Mouse (Mus musculus): Measurements from ENCODE around the gene Dnajc13.

Dnajc13 gene

DNA sequence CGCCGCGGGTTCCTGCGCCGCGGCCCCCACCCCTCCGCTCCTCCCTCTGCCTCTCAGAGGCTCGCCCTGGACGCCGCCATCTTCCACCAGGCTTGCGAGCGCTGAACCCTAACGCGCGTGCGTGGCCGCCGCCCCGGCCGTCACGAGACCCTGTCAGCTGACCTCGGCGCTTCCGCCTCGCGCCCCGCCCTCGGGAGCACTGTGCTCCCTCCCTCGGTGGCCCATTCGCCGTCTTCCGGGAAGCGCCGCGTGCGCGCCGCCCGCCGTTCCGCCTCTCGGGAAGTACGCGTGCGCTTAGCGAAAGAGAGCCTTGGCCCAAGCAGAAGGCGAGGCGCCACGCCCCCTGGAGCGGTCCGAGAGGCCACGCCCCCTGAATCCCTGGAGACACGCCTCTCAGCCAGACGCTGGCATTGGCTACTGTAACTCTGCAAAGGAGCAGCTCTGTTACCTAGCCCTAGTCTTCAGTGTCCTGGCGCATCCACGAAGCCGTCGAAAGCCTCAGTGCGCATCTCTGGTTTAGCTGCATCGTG lies at the start of gene Dnajc13:
Gene Dnajc13, minus strand, starts transcription at position 108 of the 530 bp plus-strand sequence.
- peak; percentile 99 for DNase-seq (ENCODE audit: low read depth)

DNA sequence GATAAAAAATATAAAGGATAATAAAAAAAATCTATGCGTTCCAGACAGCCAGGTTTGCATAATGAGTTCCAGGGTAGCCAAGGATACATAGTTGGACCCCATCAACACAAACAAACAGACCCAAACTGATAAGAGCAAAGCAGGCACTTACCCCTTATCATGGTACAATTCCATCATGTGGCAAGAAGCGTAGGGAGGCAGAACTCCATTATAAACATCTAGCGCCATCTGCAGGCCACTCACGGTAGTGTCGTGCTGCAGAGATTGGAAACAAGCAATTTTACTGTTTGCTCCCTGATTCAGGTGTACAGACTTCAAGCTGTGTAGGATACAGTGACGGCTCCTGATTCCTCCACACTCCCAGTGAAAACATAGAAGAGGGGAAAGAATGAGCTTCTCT lies 44.0 kb upstream of the Dnajc13 start:
- peak; percentile 72 for DNase-seq (ENCODE audit: low read depth)

DNA sequence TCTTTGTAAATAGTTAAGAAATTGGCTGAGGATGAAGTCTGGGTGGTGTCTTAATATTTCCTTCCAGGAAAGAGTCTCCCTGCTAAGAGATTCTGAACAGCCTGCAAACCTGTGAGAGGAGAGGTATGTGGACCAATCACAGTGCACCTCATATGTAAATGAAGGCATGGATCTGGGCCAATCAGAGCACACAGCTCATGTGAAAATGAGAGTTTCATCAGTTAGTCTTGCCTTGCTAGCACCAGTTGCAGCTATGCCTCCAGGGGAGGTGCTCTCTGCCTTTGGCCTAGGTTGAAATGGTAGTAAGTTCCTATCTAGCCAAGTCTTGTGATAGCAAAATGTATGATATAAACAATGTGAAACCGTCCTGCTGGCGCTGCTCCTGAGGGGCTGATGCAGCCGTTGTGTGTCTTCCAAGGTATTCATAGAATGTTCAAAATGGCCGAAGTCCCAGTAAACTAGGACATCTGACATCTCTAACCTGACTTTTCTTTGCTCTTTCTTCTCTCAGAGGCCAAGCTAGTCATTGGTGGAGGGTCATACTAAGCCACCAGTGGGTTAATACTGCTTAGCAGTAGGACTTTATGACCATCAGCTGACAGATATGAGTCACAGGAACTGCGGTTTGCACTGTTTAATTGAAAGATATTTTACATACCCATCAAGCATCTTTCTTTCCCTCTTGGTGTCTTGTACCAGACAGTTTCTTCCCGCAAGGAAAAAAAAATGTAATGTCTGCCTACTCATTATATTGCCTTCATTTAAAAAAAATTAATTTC lies 42.8 kb upstream of the Dnajc13 start:
- DNase-seq (ENCODE audit: low read depth): no peak

DNA sequence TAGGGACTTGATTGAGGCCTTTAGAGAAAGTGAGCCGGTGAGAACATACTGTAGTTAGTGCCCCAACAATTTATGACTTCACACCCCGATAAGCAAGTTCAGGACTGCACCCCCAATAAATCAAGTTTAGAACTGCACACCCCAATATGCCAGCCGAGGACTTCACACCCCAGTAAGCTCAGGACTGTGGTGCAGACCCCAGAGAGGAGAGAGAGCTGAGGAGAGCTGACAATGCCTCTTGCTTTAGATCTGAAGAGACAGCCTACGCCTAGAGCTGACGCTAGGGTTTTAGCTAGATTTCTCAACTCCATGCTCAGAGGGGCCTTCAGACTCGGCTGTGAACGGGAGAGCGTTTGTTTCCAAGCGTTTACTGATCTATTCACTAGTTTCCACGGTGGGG lies 42.1 kb upstream of the Dnajc13 start:
- no peak for DNase-seq (ENCODE audit: low read depth)

DNA sequence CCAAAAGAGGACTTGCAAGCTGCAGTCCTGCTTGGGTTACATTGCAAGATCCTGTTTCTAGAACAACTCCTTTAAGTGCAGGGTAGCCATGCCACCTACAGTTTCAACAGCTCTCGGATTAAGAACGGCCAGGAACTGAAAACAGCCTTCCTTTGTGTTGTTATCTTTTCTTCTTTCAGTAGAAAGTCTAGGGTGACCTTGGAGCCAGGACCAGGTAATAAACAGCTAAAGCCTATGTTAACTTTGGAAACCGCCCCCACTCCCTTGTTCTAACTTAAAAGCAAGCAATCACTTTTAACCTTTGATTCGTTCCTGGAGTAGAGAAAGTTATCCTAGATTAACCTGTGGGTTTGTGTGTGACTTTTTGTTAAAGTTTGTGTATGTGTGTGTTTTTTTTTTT lies 41.6 kb upstream of the Dnajc13 start:
- no peak for DNase-seq (ENCODE audit: low read depth)

DNA sequence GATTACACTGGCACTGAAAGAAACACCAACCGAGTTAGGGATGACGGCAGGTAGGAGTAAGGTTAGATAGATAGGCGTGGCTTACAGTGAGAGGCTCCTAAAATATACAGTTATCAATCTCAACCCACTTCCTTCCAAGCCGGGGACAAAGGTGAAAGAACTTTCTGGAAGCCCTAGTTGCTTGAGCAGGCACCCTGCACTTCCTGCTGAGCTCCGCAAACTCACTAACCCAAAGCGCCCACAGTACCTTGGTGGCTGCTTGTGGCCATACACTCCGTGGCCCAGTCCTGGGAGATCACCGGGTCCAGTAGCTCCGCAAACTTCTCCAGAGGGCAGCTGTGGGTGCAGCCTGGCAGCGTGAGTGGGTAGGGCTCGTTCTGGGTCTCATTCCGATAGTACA lies 37.8 kb upstream of the Dnajc13 start:
- DNase-seq (ENCODE audit: low read depth): no peak

DNA sequence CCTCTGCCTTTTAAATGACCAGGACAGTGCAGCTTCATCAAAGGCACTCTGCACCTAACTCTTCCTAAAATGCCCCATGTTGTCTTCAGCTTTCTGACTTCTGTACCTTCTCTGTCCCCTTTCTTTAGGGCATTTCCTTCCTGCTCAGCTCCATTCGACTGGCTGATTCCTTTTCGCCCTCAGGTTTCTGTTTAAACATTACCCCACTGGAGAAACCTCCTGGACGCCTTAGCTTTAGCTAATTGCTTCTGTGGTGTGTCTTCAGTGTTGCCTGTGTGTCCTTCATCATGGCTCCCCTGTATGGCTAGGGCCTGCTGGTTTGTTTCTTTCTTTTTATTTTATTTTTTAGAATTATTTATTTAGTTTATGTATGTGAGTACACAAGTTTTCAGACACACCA lies 34.3 kb upstream of the Dnajc13 start:
- no peak for DNase-seq (ENCODE audit: low read depth)

DNA sequence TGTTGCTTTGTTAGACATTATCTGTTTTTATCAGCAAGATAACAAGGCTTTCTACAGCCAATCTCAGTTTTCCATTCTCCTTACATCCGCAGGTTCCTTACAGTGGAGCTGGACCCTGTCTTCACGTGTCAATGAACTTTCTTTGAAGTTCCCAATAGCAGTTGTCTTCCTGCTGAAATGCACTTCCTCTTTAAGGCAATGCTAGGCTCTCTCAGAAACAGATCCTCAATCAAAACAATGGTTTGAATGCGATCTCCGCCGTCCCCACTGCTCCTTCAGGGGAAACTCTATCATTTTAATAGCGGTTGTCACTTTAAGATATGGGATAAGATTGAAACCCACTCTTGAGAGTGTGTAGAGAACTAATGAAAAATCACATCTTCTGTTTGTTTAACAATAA lies 22.2 kb upstream of the Dnajc13 start:
- DNase-seq (ENCODE audit: low read depth): no peak

DNA sequence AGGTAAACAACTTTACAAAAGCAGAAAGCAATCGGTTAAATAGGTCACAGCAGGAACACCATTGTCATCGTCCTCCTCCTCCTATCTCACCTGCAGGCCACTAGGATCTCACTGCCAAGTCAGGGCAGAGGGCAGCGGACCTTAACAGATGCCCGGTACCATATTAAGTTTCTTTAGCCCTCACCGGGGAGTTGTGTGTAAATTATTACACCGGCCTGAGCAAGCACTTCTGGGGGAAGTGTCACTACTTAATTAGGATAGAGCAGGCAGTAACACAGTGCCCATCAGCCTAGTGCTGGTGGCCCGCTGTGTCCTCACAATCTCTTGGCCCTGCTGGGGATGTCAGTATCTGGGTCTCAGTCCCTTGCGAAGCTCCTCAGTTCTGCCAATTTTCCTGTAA lies 19.8 kb upstream of the Dnajc13 start:
- no peak for DNase-seq (ENCODE audit: low read depth)

DNA sequence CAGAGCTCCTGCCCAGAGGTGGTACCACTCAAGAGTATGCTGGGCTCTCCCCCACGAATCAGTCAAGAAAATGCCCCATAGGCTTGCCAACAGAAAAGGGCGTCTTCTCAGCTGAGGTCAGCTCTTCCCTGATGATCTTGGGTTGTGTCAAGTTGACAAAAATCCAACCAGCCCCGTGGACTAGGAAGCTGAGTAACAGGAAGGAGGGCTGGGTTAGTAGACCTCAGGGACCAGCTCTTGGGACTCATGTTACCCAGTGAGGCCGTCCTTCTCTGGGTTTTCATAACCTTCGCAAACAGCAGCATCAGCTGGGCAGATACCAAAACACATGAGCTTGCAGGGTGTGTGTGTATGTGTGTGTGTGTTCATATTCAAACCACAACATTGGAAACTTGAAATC lies 19.0 kb upstream of the Dnajc13 start:
- no peak for DNase-seq (ENCODE audit: low read depth)

DNA sequence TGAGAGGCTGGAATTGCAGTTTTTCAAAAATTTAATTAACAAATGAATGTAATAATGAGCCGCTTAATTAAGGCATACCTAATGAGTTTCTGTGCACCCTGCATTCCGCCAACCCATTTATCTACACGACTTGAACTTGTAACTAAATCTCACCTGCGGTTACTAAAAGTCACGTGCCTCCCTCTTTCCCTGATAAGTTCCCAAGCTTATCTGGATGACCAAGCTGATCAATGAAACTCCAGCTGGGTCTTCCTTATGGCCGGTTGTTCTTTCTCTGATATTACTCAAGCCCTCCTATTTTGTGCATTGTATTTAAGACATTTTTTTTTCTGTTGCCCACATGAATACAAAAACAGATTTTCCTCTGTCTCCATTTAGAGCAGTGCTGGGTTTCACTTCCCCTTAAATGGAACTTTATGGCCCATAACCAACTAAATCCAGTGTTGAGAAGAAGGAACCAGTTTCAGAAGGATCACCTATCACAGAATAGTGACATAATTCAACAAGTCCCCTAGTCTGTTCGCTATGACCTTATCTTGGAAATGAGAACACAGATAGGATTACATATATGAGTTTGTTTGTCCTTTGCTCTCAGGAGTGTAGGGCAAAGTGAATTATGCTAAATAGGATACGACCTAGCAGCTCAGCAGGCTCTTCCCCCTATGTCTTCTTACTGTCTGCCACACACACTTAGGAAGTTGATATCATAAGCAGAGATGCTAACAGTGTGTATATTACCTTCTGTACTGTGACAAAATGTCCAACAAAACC lies 18.2 kb upstream of the Dnajc13 start:
- no peak for DNase-seq (ENCODE audit: low read depth)

DNA sequence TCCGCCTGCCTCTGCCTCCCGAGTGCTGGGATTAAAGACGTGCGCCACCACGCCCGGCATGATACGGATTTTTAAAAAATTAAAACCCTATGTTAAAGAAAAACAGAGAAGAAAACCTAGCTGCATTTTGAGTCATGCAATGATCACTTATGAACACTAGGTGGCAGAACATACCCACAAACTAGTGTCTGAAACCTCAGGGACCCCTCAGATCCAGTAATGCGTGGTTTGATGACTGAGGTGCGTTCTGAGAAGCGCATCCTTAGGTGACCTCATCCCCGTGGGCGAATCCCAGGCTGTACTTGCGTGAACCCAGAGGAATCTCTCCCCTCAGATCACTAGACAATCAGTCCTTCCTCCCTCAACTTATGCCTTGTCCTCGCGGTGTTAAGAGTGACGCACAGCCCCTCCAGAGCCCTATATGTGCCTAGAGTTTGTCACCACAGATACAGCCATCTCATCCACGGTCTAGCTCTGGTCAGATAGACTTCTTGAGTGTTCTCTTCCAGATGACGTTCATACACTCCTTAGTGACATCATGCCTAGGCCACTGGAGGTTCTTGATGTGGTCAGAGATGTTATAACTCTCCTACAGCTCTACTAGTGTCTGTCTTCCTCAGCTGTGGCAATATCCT lies 14.9 kb upstream of the Dnajc13 start:
- DNase-seq (ENCODE audit: low read depth): peak; percentile 69

DNA sequence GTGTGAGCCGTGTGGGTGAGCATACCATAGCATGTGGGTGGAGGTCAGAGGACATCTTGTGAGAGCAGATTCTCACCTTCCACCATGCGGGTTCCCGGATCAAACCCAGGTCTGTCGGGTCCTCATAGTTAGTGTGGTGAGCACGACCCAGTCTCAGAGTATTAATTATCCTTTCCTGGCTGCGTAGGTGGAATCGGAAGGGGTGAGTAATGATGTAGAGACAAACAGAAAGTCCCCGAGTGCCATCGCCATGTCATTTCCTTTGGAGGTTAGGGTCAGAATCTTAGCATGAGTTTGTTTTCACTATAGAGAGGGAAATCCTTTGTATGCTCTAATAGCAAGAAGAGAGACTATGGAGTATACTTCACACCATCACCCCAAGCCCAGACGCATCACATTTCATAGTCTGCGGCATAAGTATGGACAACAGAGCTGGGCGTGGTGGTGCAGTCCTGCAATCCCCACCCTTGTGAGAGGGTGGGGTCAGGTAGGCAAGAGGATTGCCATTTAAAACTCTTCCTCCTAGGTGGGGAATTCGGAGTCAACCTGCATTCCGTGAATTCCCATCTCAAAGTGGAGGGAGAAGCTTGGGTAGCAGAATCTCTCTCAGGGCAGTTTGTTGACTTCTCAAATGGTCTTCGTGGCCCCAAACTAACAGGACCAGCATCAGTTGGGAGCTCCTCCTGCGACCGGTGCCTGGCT lies 12.5 kb upstream of the Dnajc13 start:
- no peak for DNase-seq (ENCODE audit: low read depth)

DNA sequence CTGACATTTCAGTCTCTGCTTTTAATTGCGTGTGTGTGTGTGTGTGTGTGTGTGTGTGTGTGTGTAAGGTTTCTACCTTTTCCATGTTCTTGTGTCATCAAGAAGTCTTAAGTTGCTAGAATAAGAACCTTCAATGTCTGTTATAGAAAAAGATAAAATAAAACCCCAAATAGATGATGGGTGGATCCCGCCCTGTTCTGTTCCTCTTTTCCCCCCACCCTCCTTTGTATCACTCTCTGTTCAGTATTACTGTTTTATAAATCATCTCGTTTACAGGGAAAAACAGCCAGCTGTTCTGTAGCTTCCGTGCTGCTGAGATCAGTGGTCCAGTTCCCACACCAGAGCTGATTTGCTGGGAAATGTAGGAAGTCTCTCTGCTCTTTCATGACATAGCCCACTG lies 9.3 kb upstream of the Dnajc13 start:
- no peak for DNase-seq (ENCODE audit: low read depth)

DNA sequence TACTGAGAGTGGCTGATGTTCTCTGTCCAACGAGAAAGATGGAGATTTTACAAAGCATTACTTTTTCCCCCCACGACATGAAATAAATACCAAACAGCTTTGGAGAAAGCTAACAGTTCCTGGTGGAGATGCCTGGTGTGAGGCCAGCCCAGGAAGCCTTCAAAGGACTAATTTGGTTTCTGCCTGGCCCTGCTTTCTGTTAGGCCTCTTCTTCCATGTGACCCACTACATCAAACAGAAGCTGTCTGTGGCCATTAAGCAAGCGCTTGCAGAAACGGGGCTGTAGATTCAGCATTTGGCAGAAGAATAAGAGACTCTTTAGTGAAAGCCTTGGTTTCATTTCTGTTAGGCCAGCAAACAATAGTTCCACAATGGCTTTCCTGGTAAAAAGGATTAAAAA lies 8.9 kb upstream of the Dnajc13 start:
- DNase-seq (ENCODE audit: low read depth): no peak

DNA sequence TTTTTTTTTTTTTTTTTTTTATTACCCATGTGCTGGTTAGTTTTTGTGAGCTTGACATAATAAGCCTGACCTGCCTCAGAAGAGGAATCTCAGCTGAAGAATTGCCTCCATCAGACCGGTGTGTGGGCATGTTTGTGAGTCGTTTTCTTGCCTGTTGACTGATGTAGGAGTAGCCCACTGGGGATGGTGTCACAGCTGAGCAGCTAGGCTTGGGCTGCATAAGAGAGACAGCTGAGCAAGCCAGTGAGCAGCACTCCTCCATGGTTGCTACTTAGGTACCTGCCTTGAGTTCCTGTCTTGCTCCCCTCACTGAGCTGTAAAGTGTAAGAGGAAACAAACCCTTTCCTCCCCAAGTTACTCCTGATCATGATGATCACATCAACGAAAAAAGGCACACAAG lies 7.2 kb upstream of the Dnajc13 start:
- DNase-seq (ENCODE audit: low read depth): no peak

DNA sequence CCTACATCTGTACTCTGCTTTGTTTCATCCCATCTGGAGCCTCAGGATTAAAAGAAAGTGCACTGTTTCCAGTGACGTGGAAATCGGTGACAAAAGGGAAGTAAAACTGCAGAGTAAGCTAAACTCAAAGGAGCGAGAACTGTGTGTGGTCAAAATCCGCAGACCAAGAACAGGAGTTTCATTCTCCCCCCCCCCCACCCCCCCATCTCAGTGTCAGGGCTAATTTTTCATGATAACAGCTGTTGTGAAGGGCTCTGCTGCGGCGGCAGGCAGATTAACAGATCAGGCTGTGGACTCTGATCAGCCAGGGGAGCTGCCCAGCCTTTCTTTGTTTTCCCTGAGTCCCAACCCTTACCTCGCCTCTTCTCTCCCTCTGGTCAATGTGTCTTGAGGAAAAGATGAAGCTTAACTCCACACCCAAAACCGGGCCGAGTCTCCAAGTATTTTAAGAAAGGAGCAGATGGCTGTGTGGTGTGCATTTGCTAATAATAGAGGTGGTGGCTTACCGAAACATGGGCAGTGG lies 6.7 kb upstream of the Dnajc13 start:
- no peak for DNase-seq (ENCODE audit: low read depth)

DNA sequence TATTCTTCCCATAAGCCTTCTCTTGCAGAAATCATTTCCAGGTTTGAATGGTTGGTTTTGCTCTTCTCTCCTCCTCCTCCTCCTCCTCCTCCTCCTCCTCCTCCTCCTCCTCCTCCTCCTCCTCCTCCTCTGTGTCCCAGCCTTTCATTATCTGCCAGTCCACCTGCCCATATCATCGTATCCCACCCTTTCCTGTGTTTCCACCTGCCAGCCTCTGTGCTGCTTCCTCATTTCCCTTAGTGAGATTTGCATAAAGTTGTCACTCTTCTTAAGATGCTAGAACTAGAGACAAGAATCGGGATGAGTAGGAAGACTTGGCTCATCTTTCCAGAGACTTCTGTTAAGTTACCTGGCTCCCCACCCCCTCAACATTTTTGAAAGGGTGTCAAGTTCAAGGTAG lies 1.8 kb upstream of the Dnajc13 start:
- no peak for DNase-seq (ENCODE audit: low read depth)

DNA sequence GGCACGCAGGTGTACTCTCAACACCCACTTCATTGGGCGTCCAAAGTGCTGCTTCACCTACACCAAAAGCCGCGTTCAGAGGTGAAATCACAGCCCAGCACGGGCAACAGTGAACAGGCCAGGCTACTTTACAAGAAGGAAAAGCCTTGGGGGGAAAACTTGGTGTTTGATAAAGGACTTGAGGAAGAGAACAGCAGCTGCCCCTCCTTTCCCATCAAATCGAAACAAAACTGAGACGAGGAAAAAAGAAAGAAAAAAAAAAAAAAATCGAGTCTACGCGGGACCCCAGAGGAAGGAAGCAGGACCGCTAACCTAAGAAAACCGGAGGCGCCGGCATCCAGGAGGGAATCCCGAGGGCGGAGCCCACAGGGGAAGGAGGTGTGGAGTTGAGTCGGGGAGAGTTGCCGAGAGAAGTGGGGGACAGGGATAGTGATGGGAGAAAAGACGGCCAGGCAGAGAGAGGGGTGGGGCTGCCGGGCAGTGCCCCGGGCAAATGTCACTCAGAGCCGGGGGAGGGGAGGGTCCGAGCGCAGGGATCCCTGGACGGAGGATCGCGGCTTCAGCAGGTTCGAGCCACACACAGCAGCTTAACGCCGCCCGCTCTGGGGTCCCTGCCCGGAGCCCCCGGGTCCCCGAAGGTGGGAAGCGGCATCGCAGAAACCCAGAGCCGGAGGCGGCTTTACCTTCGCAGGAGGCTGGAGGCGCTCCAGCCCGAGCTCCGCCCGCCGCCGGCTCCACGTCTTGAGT lies 541 bp downstream of the Dnajc13 start:
- DNase-seq (ENCODE audit: low read depth): no peak

DNA sequence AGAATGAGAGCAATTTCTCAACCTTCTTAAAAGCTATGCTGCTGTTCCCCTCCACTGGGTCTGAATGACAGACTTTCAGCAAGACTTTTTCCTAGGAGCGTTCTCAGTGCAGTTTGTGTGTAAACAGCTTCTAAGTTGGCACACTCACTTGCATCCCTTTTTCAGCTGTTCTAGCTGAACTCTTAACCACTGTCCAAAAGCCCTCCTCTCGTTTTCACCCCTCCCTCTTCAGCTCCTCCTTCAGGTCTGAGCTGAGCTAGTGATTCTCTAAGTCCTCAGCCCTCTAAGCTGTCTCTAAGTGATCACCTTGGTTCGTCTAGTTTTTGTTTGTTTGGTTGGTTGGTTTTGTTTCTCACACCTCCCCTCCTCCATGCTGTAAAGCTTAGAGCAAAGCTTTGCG lies 2.4 kb downstream of the Dnajc13 start:
- no peak for DNase-seq (ENCODE audit: low read depth)

DNA sequence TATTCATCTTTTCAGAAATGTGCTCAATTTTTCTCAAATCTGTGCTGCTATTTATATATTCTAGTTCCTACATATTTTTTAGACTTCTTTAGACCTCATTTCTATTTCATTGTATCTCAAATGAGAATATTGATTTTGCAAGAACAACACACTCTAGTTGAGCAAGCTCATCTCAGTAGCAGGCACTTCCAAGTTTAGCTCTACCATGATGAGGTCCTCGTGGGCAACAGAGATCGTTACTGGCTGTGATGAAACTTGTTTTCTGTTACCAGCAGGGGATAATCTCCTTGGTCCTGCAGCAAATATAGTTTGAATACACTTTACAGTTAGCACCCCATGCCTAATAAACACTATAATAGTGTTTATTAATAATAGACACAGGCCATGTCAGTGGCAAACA lies 6.6 kb downstream of the Dnajc13 start:
- no peak for DNase-seq (ENCODE audit: low read depth)
